Mouse (Mus musculus) kidney, postnatal 0 days (tissue): ENCODE data around the gene Gapdh. TPM values are rescaled to one million over a fixed set of nuclear protein-coding genes. Genes with fewer than 3 reads are reported as not detected.
"Not testable (repeated sequence)": the region's sequence is repeated elsewhere in the genome, so short reads cannot be mapped to it uniquely, and the experiment has no call there.

Experiments
- ATAC-seq: fragments of 200-750 bp; cut with Nextera tagmentation; replicated peaks from 2 replicates; pipeline ENCODE4 v1.8.0; 2017; ENCODE audit warnings: low read depth, moderate number of reproducible peaks, moderate TSS enrichment, moderate library complexity; ENCODE audit not compliant: low FRiP score
- DNase-seq: peaks from one replicate; pipeline ENCODE4 v3.0.0-alpha.2; 2016; ENCODE audit warnings: low spot score
- H3K27ac ChIP-seq: fragments of 300-500 bp; sonication (generic); 2 replicates; pipeline ENCODE4 v1.5.1; 2014; ENCODE audit warnings: mild to moderate bottlenecking
- H3K27me3 ChIP-seq: fragments of 300-500 bp; sonication (generic); 2 replicates; pipeline ENCODE4 v1.6.1; 2014; ENCODE audit warnings: low read length, mixed read lengths; ENCODE audit not compliant: insufficient read depth
- H3K36me3 ChIP-seq: fragments of 300-500 bp; sonication (generic); 2 replicates; pipeline ENCODE4 v1.6.1; 2014; ENCODE audit warnings: low read length, mixed read lengths; ENCODE audit not compliant: insufficient read depth
- H3K4me1 ChIP-seq: fragments of 300-500 bp; sonication (generic); replicated peaks from 2 replicates; pipeline ENCODE4 v1.6.1; 2014; ENCODE audit warnings: antibody characterized with exemption, low read length, mixed read lengths; ENCODE audit not compliant: insufficient read depth
- H3K4me2 ChIP-seq: fragments of 300-500 bp; sonication (generic); 2 replicates; pipeline ENCODE4 v1.6.1; 2014; ENCODE audit warnings: mild to moderate bottlenecking, low read length, moderate library complexity, mixed read lengths
- H3K4me3 ChIP-seq: fragments of 300-500 bp; sonication (generic); replicated peaks from 2 replicates; pipeline ENCODE4 v1.5.1; 2014; ENCODE audit warnings: low read depth, low read length
- H3K9ac ChIP-seq: fragments of 300-500 bp; sonication (generic); 2 replicates; pipeline ENCODE4 v1.6.1; 2014; ENCODE audit warnings: low read depth, low read length
- H3K9me3 ChIP-seq: fragments of 300-500 bp; sonication (generic); replicated peaks from 2 replicates; pipeline ENCODE4 v1.6.1; 2016; ENCODE audit warnings: low read length, inconsistent platforms, mixed read lengths
- CTCF ChIP-seq: IDR thresholded peaks from 2 replicates; pipeline ENCODE4 v1.5.1; 2016; ENCODE audit warnings: antibody characterized with exemption, low read depth, mild to moderate bottlenecking, moderate library complexity
- WGBS: fragments of 180-500 bp; shearing (Covaris S2); extraction: QIAGEN DNeasy Blood & Tissue Kit; methylation state at CpG from one replicate; pipeline ENCODE4 v1.1.7; 2014; 5-methylcytosine and 5-hydroxymethylcytosine counted together
- polyA plus RNA-seq: library from polyadenylated mRNA; unstranded; fragments of >200 nt; fragmentation: Nextera tagmentation; extraction: Ambion mirVana; gene quantifications from 2 replicates; pipeline ENCODE4 v1.2.1, GENCODE M21; 2015

Gene Gapdh
- polyA plus RNA-seq, 1 experiment from 2014 or later = 1,529 TPM

- TF ChIP-seq CTCF = no peak
- Histone ChIP-seq H3K27ac (peak overlapping the region; percentile 88), H3K9ac (peak overlapping the region; percentile 86), H3K27me3 (no peaks in the 10 kb centered on the region), H3K36me3 (peaks cover 23% of the 10 kb centered on the region), H3K9me3 (no peaks in the 10 kb centered on the region), H3K4me1 (peaks cover 29% of the 10 kb centered on the region), H3K4me3 (peak overlapping the region; percentile 86), H3K4me2 (peak overlapping the region; percentile 87)
- under 1% methylated on average over 38 of the region's 39 CpGs for WGBS
- ATAC-seq (peak; percentile 18), DNase-seq (peak; percentile 87)
Observed at GRCm38 (mm10) chr6:125164672-125165327, 1.5 kb downstream of the Gapdh start.

GRCm38 (mm10) chr6:125163801-125164657 lies 2.2 kb downstream of the Gapdh start:
- DNase-seq = peak; percentile 35
- H3K4me3 ChIP-seq = peak overlapping the region; percentile 86
- peaks cover 18% of the 10 kb centered on the region for H3K36me3 ChIP-seq
- H3K9me3 ChIP-seq = no peaks in the 10 kb centered on the region
- no peak for TF ChIP-seq CTCF
- WGBS = 2% methylated on average over 20 of the region's 20 CpGs
- H3K27me3 ChIP-seq = no peaks in the 10 kb centered on the region
- peak overlapping the region; percentile 87 for H3K4me2 ChIP-seq
- H3K4me1 ChIP-seq = peaks cover 29% of the 10 kb centered on the region
- peak overlapping the region; percentile 88 for H3K27ac ChIP-seq
- H3K9ac ChIP-seq = peak overlapping the region; percentile 86
- no peak for ATAC-seq

- DNase-seq, H3K9me3 ChIP-seq, H3K4me2 ChIP-seq, H3K4me3 ChIP-seq, ATAC-seq, H3K27ac ChIP-seq, H3K9ac ChIP-seq, H3K27me3 ChIP-seq: not testable (repeated sequence)
- WGBS = 78% methylated on average over 10 of the region's 16 CpGs
- H3K4me1 ChIP-seq = peaks cover 29% of the 10 kb centered on the region
- peaks cover 22% of the 10 kb centered on the region for H3K36me3 ChIP-seq
Observed at GRCm38 (mm10) chr6:125162615-125163305, 3.5 kb downstream of the Gapdh start.

GRCm38 (mm10) chr6:125161971-125162370 lies 4.3 kb downstream of the Gapdh start:
- not testable (repeated sequence) for H3K4me2 ChIP-seq, H3K4me3 ChIP-seq, H3K9me3 ChIP-seq, H3K27me3 ChIP-seq, H3K27ac ChIP-seq, ATAC-seq, H3K9ac ChIP-seq
- peaks cover 22% of the 10 kb centered on the region for H3K4me1 ChIP-seq
- H3K36me3 ChIP-seq = peaks cover 22% of the 10 kb centered on the region
- 13% methylated on average over 3 of the region's 5 CpGs for WGBS
- TF ChIP-seq CTCF = peak; percentile 73
- DNase-seq = peak; percentile 83

GRCm38 (mm10) chr6:125160854-125161760 lies 5.2 kb downstream of the Gapdh start:
- H3K9ac ChIP-seq = no peak overlapping the region
- whole genome bisulfite sequencing = 27% methylated on average over 22 of the region's 22 CpGs
- H3K36me3 ChIP-seq = peaks cover 22% of the 10 kb centered on the region
- no peak for ATAC-seq
- H3K4me1 ChIP-seq = peaks cover 15% of the 10 kb centered on the region
- no peak overlapping the region for H3K4me3 ChIP-seq
- H3K27ac ChIP-seq = peak overlapping the region; percentile 21; the same call in 1 of the 2 replicates
- H3K9me3 ChIP-seq = no peaks in the 10 kb centered on the region
- peak; percentile 82 for DNase-seq
- TF ChIP-seq CTCF = no peak
- no peak overlapping the region for H3K4me2 ChIP-seq
- no peaks in the 10 kb centered on the region for H3K27me3 ChIP-seq
